ENCODE assay signal across 11 mouse cellular contexts in the genomic region with DNA sequence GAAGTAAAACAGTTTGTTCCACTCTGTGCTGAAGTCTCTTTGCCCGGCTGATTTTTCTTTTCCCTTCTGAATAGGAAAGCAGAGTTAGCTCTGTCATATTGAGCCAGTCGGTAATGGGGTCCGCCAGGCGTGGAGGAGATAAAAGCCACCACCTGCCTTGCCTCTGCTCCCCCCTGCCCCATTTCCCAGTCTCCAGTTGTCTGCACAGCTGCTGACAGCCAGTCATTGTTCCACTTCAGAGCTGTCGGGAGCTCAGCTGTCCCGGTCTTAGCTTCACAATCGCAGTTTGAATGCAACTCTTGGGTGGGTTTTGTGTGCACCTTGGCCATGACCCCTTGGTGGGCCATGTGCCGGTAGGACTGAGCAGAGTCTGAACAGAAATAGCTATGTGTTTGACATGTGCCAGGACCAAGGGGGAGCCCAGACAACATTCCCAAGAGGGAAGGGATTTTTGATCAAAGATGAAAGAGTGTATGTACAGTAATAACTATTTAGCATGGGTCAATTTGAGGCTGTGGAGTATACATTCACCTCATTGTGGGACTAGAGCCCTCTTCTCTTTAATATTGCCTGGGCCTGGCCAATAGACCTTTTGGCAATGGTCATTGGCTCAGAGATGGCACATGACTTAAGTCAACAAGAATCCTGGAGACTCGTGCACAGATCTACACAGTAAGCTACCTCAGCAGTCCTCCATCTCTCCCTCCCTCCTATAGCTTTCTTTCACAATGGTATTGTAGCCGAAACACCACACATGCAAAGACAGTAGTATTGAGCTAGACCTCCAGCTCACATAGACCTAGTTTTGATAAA.
A peak's percentile ranks its signal among the peaks of the same experiment; 100 is the strongest.
DNase-seq lines count a peak whose midpoint lies in the region; ATAC-seq lines count a peak whose summit lies in the region.
"Had no signal": no experiment of that assay in that cellular context is flagged by ENCODE, and none has a peak within 500 bp of the region (broad histone marks: within the 10 kb centered on the region; RNA-seq: fewer than 3 reads in every experiment).

No protein-coding gene starts in this region.

- H3K4me1 ChIP-seq in heart, embryonic 11.5 days (ENCODE audit: control insufficient read depth, insufficient read depth, low read length), result 0 out of 2 replicates have a peak, but pooled peaks cover 3% of the 10 kb centered on the region
- 0 out of 2 replicates have a peak, but pooled peaks cover 2% of the 10 kb centered on the region for H3K4me1 ChIP-seq in hindbrain, embryonic 11.5 days (replicated peaks; ENCODE audit: control insufficient read depth, insufficient read depth, low read length)
- H3K4me1 ChIP-seq in midbrain, embryonic 14.5 days (ENCODE audit: control insufficient read depth, insufficient read depth, low read length), result peaks cover 6% of the 10 kb centered on the region

- no peaks in the 10 kb centered on the region for H3K9me3 ChIP-seq in heart, embryonic 11.5 days (replicated peaks; ENCODE audit: control insufficient read depth, low read length)
- no peaks in the 10 kb centered on the region for H3K9me3 ChIP-seq in hindbrain, embryonic 11.5 days (ENCODE audit: control insufficient read depth, low read length)
- no peaks in the 10 kb centered on the region for H3K9me3 ChIP-seq in midbrain, embryonic 14.5 days (ENCODE audit: control insufficient read depth, low read length)

- H3K27me3 ChIP-seq in heart, embryonic 11.5 days (ENCODE audit: control insufficient read depth, insufficient read depth, low read length), result no peaks in the 10 kb centered on the region
- H3K27me3 ChIP-seq in hindbrain, embryonic 11.5 days (ENCODE audit: control insufficient read depth, insufficient read depth, low read length), result no peaks in the 10 kb centered on the region
- H3K27me3 ChIP-seq in midbrain, embryonic 14.5 days (ENCODE audit: control insufficient read depth, insufficient read depth, low read length), result no peaks in the 10 kb centered on the region
- H3K27me3 ChIP-seq: Patski had no signal

- no peak overlapping the region for H3K27ac ChIP-seq in heart, embryonic 11.5 days (ENCODE audit: low read depth, low read length)
- peak overlapping the region; percentile 36; the same call in 1 of the 2 replicates for H3K27ac ChIP-seq in hindbrain, embryonic 11.5 days (ENCODE audit: low read depth, low read length)
- H3K27ac ChIP-seq in midbrain, embryonic 14.5 days (replicated peaks; ENCODE audit: low read depth, low read length), result peak overlapping the region; percentile 39; the same call in 1 of the 2 replicates

- no peak overlapping the region for H3K4me3 ChIP-seq in heart, embryonic 11.5 days (ENCODE audit: low read depth, low read length)
- H3K4me3 ChIP-seq in hindbrain, embryonic 11.5 days (ENCODE audit: low read depth, low read length), result no peak overlapping the region
- no peak overlapping the region for H3K4me3 ChIP-seq in midbrain, embryonic 14.5 days (replicated peaks; ENCODE audit: low read depth, low read length)

- 31% methylated on average over 10 of the region's 10 CpGs for WGBS in heart, embryonic 11.5 days (ENCODE audit: insufficient replicate concordance)
- WGBS in hindbrain, embryonic 11.5 days, result 25% methylated on average over 10 of the region's 10 CpGs
- 10% methylated on average over 10 of the region's 10 CpGs for WGBS in midbrain, embryonic 14.5 days

- no peaks in the 10 kb centered on the region for H3K36me3 ChIP-seq in heart, embryonic 11.5 days (ENCODE audit: control insufficient read depth, insufficient read depth, low read length)
- no peaks in the 10 kb centered on the region for H3K36me3 ChIP-seq in hindbrain, embryonic 11.5 days (ENCODE audit: control insufficient read depth, insufficient read depth, low read length)
- no peaks in the 10 kb centered on the region for H3K36me3 ChIP-seq in midbrain, embryonic 14.5 days (ENCODE audit: control insufficient read depth, insufficient read depth, low read length)

- H3K9ac ChIP-seq in heart, embryonic 11.5 days (ENCODE audit: low read depth, low read length), result no peak overlapping the region
- no peak overlapping the region for H3K9ac ChIP-seq in hindbrain, embryonic 11.5 days (ENCODE audit: low read depth, low read length)
- H3K9ac ChIP-seq in midbrain, embryonic 14.5 days (replicated peaks; ENCODE audit: low read length), result no peak overlapping the region

- H3K4me2 ChIP-seq in heart, embryonic 11.5 days, result peak overlapping the region; percentile 29
- no peak overlapping the region for H3K4me2 ChIP-seq in hindbrain, embryonic 11.5 days (replicated peaks; ENCODE audit: low read depth, low read length)
- no peak overlapping the region for H3K4me2 ChIP-seq in midbrain, embryonic 14.5 days (ENCODE audit: low read length)

- ATAC-seq in heart, embryonic 11.5 days (replicated peaks; ENCODE audit: insufficient number of reproducible peaks, low FRiP score, low TSS enrichment), result 0 out of 2 replicates have a peak, but pooled peaks have one; percentile 22
- ATAC-seq in hindbrain, embryonic 11.5 days (ENCODE audit: low FRiP score), result peak; percentile 94
- ATAC-seq in midbrain, embryonic 14.5 days (ENCODE audit: low FRiP score, low TSS enrichment), result peak; percentile 85
- ATAC-seq: Patski had no signal

- no peak for DNase-seq in heart, adult 18-20 months
- peak; percentile 54 for DNase-seq in embryo, embryonic 11 days
- DNase-seq in hindbrain, embryonic 11.5 days (ENCODE audit: low spot score), result peak; percentile 51
- peak; percentile 56 for DNase-seq in midbrain, embryonic 14.5 days
- no peak for DNase-seq in urinary bladder, postnatal 10 days (ENCODE audit: low spot score)
- DNase-seq in T-cell, adult 2 months (ENCODE audit: low spot score), result no peak
- DNase-seq in right cerebral cortex, postnatal 10 days (ENCODE audit: low spot score in 2 of 2), result no peak
- DNase-seq: kidney, adult 2 months; lung, postnatal 14 days had no signal

Comparison
In these comparisons a context has a peak if more than half of its experiments do, and no peak if none do; other contexts are left out.
1. ATAC-seq: peak in every context shown above with its lines; median percentile 94 in hindbrain, embryonic 11.5 days; 85 in midbrain, embryonic 14.5 days; 22 in heart, embryonic 11.5 days.
2. DNase-seq: peak in embryo, embryonic 11 days (single experiment), hindbrain, embryonic 11.5 days (single experiment) and midbrain, embryonic 14.5 days (single experiment); none in heart, adult 18-20 months (0 of 2), urinary bladder, postnatal 10 days (single experiment), T-cell, adult 2 months (single experiment) and right cerebral cortex, postnatal 10 days (0 of 2).